Mouse (Mus musculus): ENCODE measurements around the gene Srp72. TPM values are rescaled to one million over a fixed set of nuclear protein-coding genes. Genes with fewer than 3 reads are reported as not detected.

The Srp72 gene
- polyA plus RNA-seq, 1 experiment, result 24.4 TPM

DNA sequence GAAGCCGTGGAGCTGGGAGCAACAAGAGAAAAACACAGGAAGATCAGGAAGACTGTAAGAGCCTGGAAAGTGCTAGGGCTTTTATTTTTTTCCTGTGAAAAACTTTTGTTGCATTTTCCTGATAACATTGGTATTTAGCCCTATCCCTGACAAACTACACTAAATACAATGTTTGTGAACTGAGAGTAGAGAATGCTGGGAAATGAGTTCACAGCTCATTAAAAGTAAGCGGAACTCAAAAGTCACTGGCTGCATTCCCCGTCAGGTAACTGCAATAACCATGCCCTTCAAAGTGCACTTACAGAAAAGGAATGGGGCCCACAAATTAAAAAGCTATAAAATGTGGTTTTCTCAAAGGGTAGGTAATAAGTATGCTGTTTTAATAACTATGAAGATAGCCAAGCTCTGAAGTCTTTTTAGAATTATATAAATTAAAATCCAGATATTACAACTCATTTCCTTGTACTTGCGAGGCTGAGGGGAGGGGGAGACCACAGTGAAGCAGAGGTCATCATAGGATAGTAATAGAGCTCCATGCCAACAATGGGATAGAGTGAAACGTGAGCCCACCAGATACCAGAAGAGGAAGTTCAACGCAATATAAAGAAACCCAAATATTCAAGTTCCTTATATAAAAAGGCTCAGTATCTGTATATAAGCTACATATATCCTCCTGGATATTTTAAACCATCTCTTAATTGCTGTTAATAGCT lies 29.4 kb upstream of the Srp72 start:
- Histone ChIP-seq H3K27ac (ENCODE audit: insufficient read depth, low read depth, low read length) (peak overlapping the region; percentile 83), H3K4me3 (ENCODE audit: insufficient read depth, low read depth, low read length) (no peak overlapping the region), H3K4me1 (ENCODE audit: control insufficient read depth, insufficient read depth, low read length) (peaks cover 42% of the 10 kb centered on the region), H3K36me3 (ENCODE audit: control insufficient read depth, insufficient read depth, low read length) (peaks cover 4% of the 10 kb centered on the region; the same call in 1 of the 2 replicates), H3K27me3 (replicated peaks; ENCODE audit: control insufficient read depth, insufficient read depth, low read length) (no peaks in the 10 kb centered on the region)
- TF ChIP-seq POLR2A (IDR thresholded peaks at IDR 0.05; ENCODE audit: low read depth, low read length) (no peak), CTCF (conservative IDR thresholded peaks at IDR 0.05; ENCODE audit: insufficient read depth, insufficient read length, low read depth, low read length) (no peak)
- DNase-seq, result peak; percentile 64
- WGBS, result 42% methylated on average over 6 of the region's 6 CpGs

GRCm38 (mm10) chr5:76945678-76946033 lies 28.8 kb upstream of the Srp72 start:
- Histone ChIP-seq H3K4me3 (ENCODE audit: insufficient read depth, low read depth, low read length) (no peak overlapping the region), H3K27me3 (replicated peaks; ENCODE audit: control insufficient read depth, insufficient read depth, low read length) (no peaks in the 10 kb centered on the region), H3K27ac (ENCODE audit: insufficient read depth, low read depth, low read length) (peak overlapping the region; percentile 60; the same call in 1 of the 2 replicates), H3K4me1 (ENCODE audit: control insufficient read depth, insufficient read depth, low read length) (peaks cover 37% of the 10 kb centered on the region), H3K36me3 (ENCODE audit: control insufficient read depth, insufficient read depth, low read length) (peaks cover 2% of the 10 kb centered on the region; the same call in 1 of the 2 replicates)
- no peak for DNase-seq
- WGBS, result 80% methylated on average over 2 of the region's 2 CpGs
- TF ChIP-seq POLR2A (IDR thresholded peaks at IDR 0.05; ENCODE audit: low read depth, low read length), result no peak
- TF ChIP-seq CTCF (conservative IDR thresholded peaks at IDR 0.05; ENCODE audit: insufficient read depth, insufficient read length, low read depth, low read length), result no peak

DNA sequence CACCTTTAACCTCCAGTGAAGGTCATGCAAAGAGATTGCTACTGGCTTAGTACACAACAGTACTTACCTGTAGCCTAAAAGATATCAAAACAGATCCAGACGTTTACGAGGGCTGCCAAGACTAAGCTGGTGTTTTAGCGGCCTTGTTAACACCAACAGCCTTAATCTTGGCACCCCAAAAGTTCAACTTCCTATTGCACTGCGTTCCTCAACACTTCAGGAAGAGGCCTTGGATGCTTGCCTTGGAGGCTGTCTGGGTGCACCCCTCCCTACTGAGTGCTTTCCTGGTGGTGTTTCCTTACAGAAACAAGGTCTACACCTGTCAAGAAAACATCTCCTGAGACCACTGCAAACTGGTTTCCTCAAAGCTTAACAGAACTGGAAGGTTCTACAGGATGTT lies 27.3 kb upstream of the Srp72 start:
- 38% methylated on average over 4 of the region's 4 CpGs for WGBS
- Histone ChIP-seq H3K27ac (ENCODE audit: insufficient read depth, low read depth, low read length) (peak overlapping the region; percentile 72), H3K27me3 (replicated peaks; ENCODE audit: control insufficient read depth, insufficient read depth, low read length) (no peaks in the 10 kb centered on the region), H3K36me3 (ENCODE audit: control insufficient read depth, insufficient read depth, low read length) (no peaks in the 10 kb centered on the region), H3K4me1 (ENCODE audit: control insufficient read depth, insufficient read depth, low read length) (peaks cover 23% of the 10 kb centered on the region), H3K4me3 (ENCODE audit: insufficient read depth, low read depth, low read length) (no peak overlapping the region)
- TF ChIP-seq POLR2A (IDR thresholded peaks at IDR 0.05; ENCODE audit: low read depth, low read length) (no peak), CTCF (conservative IDR thresholded peaks at IDR 0.05; ENCODE audit: insufficient read depth, insufficient read length, low read depth, low read length) (no peak)
- peak; percentile 43 for DNase-seq

GRCm38 (mm10) chr5:76947758-76948157 lies 26.7 kb upstream of the Srp72 start:
- H3K27me3 ChIP-seq (replicated peaks; ENCODE audit: control insufficient read depth, insufficient read depth, low read length), result no peaks in the 10 kb centered on the region
- no peak for TF ChIP-seq POLR2A (IDR thresholded peaks at IDR 0.05; ENCODE audit: low read depth, low read length)
- TF ChIP-seq CTCF (conservative IDR thresholded peaks at IDR 0.05; ENCODE audit: insufficient read depth, insufficient read length, low read depth, low read length), result no peak
- H3K36me3 ChIP-seq (ENCODE audit: control insufficient read depth, insufficient read depth, low read length), result no peaks in the 10 kb centered on the region
- H3K4me3 ChIP-seq (ENCODE audit: insufficient read depth, low read depth, low read length), result no peak overlapping the region
- peaks cover 23% of the 10 kb centered on the region for H3K4me1 ChIP-seq (ENCODE audit: control insufficient read depth, insufficient read depth, low read length)
- no peak for DNase-seq
- H3K27ac ChIP-seq (ENCODE audit: insufficient read depth, low read depth, low read length), result peak overlapping the region; percentile 72
- 50% methylated on average over 4 of the region's 4 CpGs for WGBS

GRCm38 (mm10) chr5:76950343-76951105 lies 24.0 kb upstream of the Srp72 start:
- Histone ChIP-seq H3K27ac (ENCODE audit: insufficient read depth, low read depth, low read length) (peak overlapping the region; percentile 81), H3K36me3 (ENCODE audit: control insufficient read depth, insufficient read depth, low read length) (no peaks in the 10 kb centered on the region), H3K27me3 (replicated peaks; ENCODE audit: control insufficient read depth, insufficient read depth, low read length) (no peaks in the 10 kb centered on the region), H3K4me3 (ENCODE audit: insufficient read depth, low read depth, low read length) (peak overlapping the region; percentile 85), H3K4me1 (ENCODE audit: control insufficient read depth, insufficient read depth, low read length) (peaks cover 20% of the 10 kb centered on the region)
- peak; percentile 43 for DNase-seq
- no peak for TF ChIP-seq CTCF (conservative IDR thresholded peaks at IDR 0.05; ENCODE audit: insufficient read depth, insufficient read length, low read depth, low read length)
- no peak for TF ChIP-seq POLR2A (IDR thresholded peaks at IDR 0.05; ENCODE audit: low read depth, low read length)
- WGBS, result under 1% methylated on average over 24 of the region's 24 CpGs

DNA sequence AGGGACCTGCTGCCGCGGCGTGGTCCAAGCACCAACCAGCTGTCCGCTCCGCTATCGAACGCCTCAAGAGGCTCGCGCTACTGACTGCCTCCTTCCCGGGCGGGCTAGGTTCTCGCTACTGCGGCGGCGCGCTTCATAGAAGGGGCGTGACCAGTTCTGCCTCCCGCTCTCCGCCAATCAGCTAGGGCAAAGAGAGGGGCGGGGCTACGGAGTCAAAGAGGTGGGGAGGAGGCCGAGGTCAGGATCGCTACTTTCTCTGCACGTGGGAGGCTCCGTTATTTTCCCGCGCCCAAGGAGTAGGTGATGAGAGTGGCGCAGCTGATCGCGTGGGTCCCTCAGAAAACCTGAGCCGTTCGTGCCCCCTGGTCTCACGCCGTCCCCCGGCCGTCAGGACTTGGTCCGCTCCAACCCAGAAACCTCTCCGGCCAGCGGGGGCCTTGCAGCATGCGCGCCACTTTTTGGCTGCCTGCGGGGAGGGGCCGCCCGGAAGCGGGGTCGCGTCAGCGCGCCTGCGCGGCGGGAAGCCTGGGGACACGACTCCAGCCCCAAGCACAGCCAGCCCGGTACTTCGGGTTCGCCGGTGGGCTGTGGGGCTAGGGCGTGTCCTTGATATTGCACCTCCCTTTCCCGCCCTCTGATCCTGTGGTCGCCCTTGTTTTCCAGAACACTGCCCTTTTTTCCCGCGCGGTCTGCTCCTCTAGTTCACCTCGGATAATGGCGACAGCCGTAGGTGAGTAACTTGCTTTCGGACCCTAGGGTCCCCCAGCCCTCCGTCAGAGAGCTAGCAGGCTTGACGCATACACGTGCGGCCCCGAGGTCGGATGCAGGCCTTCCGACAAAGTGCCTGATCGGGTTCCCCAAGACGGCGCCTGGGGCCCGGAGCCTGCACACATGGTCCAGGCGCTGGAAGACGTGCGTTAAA lies 23.1 kb upstream of the Srp72 start, which contains the start of the genes Paics and Ppat:
Paics (plus strand) TSS at position 202 of the 922 bp plus-strand sequence.
Ppat (minus strand) TSS at position 473 of the 922 bp plus-strand sequence.
- Histone ChIP-seq H3K36me3 (ENCODE audit: control insufficient read depth, insufficient read depth, low read length) (no peaks in the 10 kb centered on the region), H3K4me1 (ENCODE audit: control insufficient read depth, insufficient read depth, low read length) (peaks cover 18% of the 10 kb centered on the region), H3K27me3 (replicated peaks; ENCODE audit: control insufficient read depth, insufficient read depth, low read length) (no peaks in the 10 kb centered on the region), H3K27ac (ENCODE audit: insufficient read depth, low read depth, low read length) (peak within 1 kb of the TSS; percentile 93), H3K4me3 (ENCODE audit: insufficient read depth, low read depth, low read length) (peak within 1 kb of the TSS; percentile 85)
- peak; percentile 92 for TF ChIP-seq POLR2A (IDR thresholded peaks at IDR 0.05; ENCODE audit: low read depth, low read length)
- TF ChIP-seq CTCF (conservative IDR thresholded peaks at IDR 0.05; ENCODE audit: insufficient read depth, insufficient read length, low read depth, low read length), result no peak
- under 1% methylated on average over 81 of the region's 81 CpGs for WGBS
- DNase-seq, result peak; percentile 99

All from kidney, adult 2 months (tissue).